Mouse (Mus musculus): ENCODE measurements at regions not wholly inside any gene's neighbourhood (a gene's known extent, or its start where the extent isn't known, plus 50 kb on each side); places are given as distances from the start of the nearest gene placed in this dataset.
A peak's percentile ranks its signal among the peaks of the same experiment; 100 is the strongest.

GRCm38 (mm10) chr6:135596358-135596757, 234.0 kb downstream of the Emp1 start:
- peak; percentile 74 for ATAC-seq (replicated peaks; ENCODE audit: poor library complexity)

DNA sequence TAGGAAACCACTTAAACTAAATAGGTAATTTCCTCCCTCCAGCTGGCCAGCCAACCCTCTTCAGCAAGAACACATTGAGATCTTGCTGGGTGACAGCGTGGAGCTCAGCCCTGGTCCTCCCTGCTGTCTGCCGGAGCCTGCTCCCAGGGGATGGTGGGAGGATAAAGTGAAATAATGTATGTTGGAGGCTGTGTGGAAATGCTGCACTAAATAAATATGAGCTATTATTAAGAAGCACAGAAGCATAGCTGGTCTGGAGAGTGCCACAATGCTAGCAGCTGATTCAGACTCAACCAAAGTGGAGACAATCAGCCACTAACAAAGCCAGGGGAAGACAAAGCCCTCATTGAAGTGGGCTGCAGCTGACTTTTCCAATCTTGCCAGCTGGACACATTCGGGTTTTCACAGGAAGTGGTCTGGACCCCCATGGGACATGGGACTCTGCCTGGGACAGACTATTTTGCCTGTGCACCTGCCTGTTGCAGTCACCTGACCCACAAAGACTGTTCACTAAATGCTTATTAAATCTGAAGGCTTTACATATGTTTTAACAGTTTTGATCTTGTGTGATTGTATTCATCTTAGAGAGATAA, 248.3 kb downstream of the Emp1 start:
- ATAC-seq (replicated peaks; ENCODE audit: poor library complexity), result no peak

- no peak for ATAC-seq (replicated peaks; ENCODE audit: poor library complexity)
Observed at GRCm38 (mm10) chr6:135627928-135628327, 265.6 kb downstream of the Emp1 start.

GRCm38 (mm10) chr6:135629236-135629635, 266.9 kb downstream of the Emp1 start:
- no peak for ATAC-seq (replicated peaks; ENCODE audit: poor library complexity)

DNA sequence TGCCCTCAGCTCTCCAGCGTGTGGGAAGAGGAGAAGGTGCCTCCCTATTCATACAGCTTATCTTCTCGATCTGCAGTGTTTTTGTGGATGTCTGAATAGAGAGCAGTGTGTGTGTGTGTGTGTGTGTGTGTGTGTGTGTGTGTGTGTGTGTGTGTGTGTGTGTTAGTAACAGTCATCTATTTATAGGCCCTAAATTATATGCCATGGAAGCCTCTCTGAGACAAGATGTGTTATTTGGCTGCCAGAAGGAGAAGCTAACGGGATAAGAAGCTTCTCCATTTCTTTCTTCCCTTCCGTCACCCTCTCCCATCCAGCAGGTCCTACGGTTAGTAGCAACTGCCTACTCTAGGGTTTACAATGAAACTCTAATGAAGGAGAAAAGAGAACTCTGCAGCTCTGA, 270.3 kb downstream of the Emp1 start:
- no peak for ATAC-seq (replicated peaks; ENCODE audit: poor library complexity)

GRCm38 (mm10) chr6:135636648-135637047, 274.3 kb downstream of the Emp1 start:
- ATAC-seq (replicated peaks; ENCODE audit: poor library complexity), result no peak

DNA sequence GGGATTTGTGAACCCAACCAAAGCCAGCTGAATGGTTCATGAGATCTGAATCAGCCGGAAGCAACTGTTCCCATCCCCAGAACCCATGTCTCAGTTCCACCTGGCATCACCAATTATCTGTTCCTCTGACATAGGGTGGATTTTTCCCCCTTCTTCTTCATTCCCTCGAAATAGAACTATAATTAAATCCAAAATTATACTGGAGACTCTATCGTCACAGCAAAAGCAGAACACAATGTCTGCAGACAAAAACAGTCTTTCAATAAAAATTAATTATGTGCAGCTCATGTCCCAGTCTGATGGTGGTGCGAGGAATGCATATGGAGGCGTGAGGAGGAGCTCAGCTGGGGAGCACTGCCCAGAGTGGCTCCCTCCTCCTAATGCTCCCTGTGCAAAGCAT, 280.4 kb downstream of the Emp1 start:
- no peak for ATAC-seq (replicated peaks; ENCODE audit: poor library complexity)

DNA sequence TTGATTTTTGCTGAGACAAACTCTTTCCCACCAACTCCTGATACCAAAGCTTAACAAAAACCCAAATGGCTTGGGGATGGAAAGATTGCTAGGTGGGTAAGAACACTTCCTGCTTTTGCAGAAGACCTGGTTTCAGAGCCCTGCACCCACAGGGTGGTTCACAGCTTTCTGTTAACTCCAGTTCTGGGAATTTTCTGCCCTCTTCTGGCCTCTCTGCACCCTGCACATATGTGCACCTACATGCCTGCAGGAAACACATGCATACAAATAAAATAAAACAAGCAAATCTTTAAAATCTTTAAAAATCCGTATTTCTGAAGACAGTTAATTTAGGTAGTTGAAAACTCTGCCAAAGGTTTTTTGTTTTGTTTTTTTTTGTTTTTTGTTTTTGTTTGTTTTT, 283.8 kb downstream of the Emp1 start:
- no peak for ATAC-seq (replicated peaks; ENCODE audit: poor library complexity)

DNA sequence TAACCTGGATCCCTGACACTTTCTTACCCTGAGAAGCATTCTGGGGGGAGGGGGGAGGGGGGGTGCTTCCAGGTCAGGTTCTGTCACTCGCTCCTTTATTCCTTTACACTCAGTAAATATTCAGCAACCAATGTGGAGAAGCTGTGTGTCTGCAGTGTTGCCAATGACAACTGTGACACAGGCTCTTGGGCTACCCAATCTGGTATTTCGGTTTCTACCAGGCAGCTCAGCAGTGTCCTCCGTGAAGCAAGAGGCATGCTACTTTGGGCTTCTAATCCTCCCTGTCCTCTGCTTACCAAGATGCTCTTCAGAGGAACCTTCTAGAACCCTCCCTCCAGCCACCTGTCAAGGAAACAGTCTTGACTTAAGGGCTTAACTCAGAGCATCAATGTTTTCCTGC, 290.7 kb downstream of the Emp1 start:
- ATAC-seq (replicated peaks; ENCODE audit: poor library complexity), result no peak

DNA sequence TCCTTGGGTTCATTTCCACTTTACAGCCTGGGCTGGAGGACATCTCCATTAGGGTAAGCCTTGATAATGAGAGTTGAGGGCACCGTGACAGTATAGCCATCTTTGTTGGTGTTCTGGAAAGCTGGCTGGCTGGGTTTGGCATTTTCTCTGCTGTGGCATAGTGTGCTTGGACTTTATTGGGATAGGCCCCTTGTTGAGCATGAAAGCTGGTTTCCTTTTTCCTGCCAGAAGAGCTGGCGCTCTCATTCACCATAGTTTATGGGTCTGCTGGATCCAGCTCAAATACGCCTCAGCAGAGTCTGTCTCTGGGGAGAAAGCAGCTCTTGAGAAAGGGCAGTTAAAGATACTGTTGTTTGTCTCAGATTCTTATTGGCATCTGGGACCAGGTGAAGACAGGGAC, 300.0 kb downstream of the Emp1 start:
- ATAC-seq (replicated peaks; ENCODE audit: poor library complexity), result no peak

GRCm38 (mm10) chr6:135662801-135663537, 300.6 kb downstream of the Emp1 start:
- ATAC-seq (replicated peaks; ENCODE audit: poor library complexity), result no peak
